Mouse (Mus musculus) E14TG2a.4 (cell line): ENCODE measurements at regions not wholly inside any gene's neighbourhood (a gene's known extent, or its start where the extent isn't known, plus 50 kb on each side); places are given as distances from the start of the nearest gene placed in this dataset.

Experiments used
- CTCF ChIP-seq: conservative IDR thresholded peaks from 2 replicates; pipeline ENCODE4 v1.5.1; 2014; ENCODE audit warnings: low read length
- NANOG ChIP-seq: IDR thresholded peaks from 2 replicates; pipeline ENCODE4 v1.6.1; 2014; ENCODE audit warnings: borderline replicate concordance, low read length, mixed read lengths
- POU5F1 ChIP-seq: IDR thresholded peaks from 2 replicates; pipeline ENCODE4 v1.6.1; 2014; ENCODE audit warnings: low read length, borderline replicate concordance

- TF ChIP-seq CTCF (no peak), POU5F1 (no peak), NANOG (no peak)
Measured at GRCm38 (mm10) chr2:78416574-78417109, 451.3 kb upstream of the Ube2e3 start.
